Mouse (Mus musculus) CH12.LX (cell line): ENCODE results near the gene Macrod1. TPM values are rescaled to one million over a fixed set of nuclear protein-coding genes. Genes with fewer than 3 reads are reported as not detected.

Experiments used
- DNase-seq: peaks from one replicate; pipeline ENCODE4 v3.0.0-alpha.2; 2013; ENCODE audit errors: extremely low read depth
- H3K27ac ChIP-seq: 2 replicates; pipeline ENCODE4 v1.5.1; 2012; ENCODE audit warnings: low read depth, mild to moderate bottlenecking, control low read depth, moderate library complexity; ENCODE audit not compliant: insufficient read depth
- H3K27me3 ChIP-seq: replicated peaks from 2 replicates; pipeline ENCODE3; 2012; ENCODE audit warnings: inconsistent platforms
- H3K36me3 ChIP-seq, 2 experiments: replicated peaks in 1 of 2; 2 replicates each; pipeline versions ENCODE3 to v1.6.1; 2012; ENCODE audit warnings: inconsistent platforms in 1 of 2, low read length in 1 of 2, mild to moderate bottlenecking in 1 of 2, mixed read lengths in 1 of 2, moderate library complexity in 1 of 2; ENCODE audit not compliant: control insufficient read depth in 1 of 2, insufficient read depth in 1 of 2
- H3K4me1 ChIP-seq, 2 experiments: 2 replicates each; pipeline ENCODE4 v1.6.1; 2012; ENCODE audit warnings: inconsistent platforms in 1 of 2, moderate library complexity in 1 of 2; ENCODE audit not compliant: insufficient read depth in 2 of 2, control insufficient read depth in 1 of 2
- H3K4me2 ChIP-seq: 2 replicates; pipeline ENCODE4 v1.6.1; 2012; ENCODE audit warnings: low read depth, mild to moderate bottlenecking, control low read depth; ENCODE audit not compliant: poor library complexity, insufficient read depth, severe bottlenecking
- H3K4me3 ChIP-seq, 3 experiments: fragments of 150-350 bp in 1 of 3; sonication (generic) in 1 of 3; replicated peaks in 1 of 3; 2 replicates each; pipeline versions ENCODE3 to v1.5.1; 2011 to 2012; ENCODE audit warnings: low read depth in 2 of 3, low read length in 2 of 3, mild to moderate bottlenecking in 2 of 3, moderate library complexity in 2 of 3, control low read depth in 1 of 3, improper control_type of control experiment in 1 of 3, inconsistent platforms in 1 of 3, mixed read lengths in 1 of 3; ENCODE audit not compliant: poor library complexity in 1 of 3
- H3K79me2 ChIP-seq: replicated peaks from 2 replicates; pipeline ENCODE4 v1.6.1; 2012; ENCODE audit warnings: mild to moderate bottlenecking, moderate library complexity; ENCODE audit not compliant: control insufficient read depth, poor library complexity, insufficient read depth, severe bottlenecking; ENCODE audit errors: extremely low read depth
- H3K9ac ChIP-seq: 2 replicates; pipeline ENCODE4 v1.6.1; 2012; ENCODE audit warnings: low read depth, mild to moderate bottlenecking, control low read depth, moderate library complexity; ENCODE audit not compliant: insufficient read depth
- H3K9me3 ChIP-seq: replicated peaks from 2 replicates; pipeline ENCODE3; 2012; ENCODE audit warnings: low read length, inconsistent platforms, mixed read lengths
- BHLHE40 ChIP-seq: IDR thresholded peaks from 2 replicates; pipeline ENCODE4 v1.6.1; 2011; ENCODE audit warnings: mild to moderate bottlenecking, low read depth, low read length, improper control_type of control experiment
- CHD1 ChIP-seq: IDR thresholded peaks from 2 replicates; pipeline ENCODE4 v1.6.1; 2012; ENCODE audit warnings: low read depth, low read length, improper control_type of control experiment, inconsistent platforms
- EP300 ChIP-seq: IDR thresholded peaks from 2 replicates; pipeline ENCODE4 v1.6.1; 2011; ENCODE audit warnings: low read length, improper control_type of control experiment
- ETS1 ChIP-seq: conservative IDR thresholded peaks from 2 replicates; pipeline ENCODE4 v1.6.1; 2012; ENCODE audit warnings: low read depth, mild to moderate bottlenecking, inconsistent platforms, low read length, improper control_type of control experiment, moderate library complexity
- GABPA ChIP-seq: IDR thresholded peaks from 2 replicates; pipeline ENCODE4 v1.6.1; 2012; ENCODE audit warnings: low read depth, low read length, improper control_type of control experiment, inconsistent platforms; ENCODE audit not compliant: insufficient replicate concordance
- IRF4 ChIP-seq: IDR thresholded peaks from 2 replicates; pipeline ENCODE4 v1.6.1; 2014; ENCODE audit warnings: low read depth, mild to moderate bottlenecking, inconsistent platforms, low read length, improper control_type of control experiment
- JUN ChIP-seq: IDR thresholded peaks from 2 replicates; pipeline ENCODE4 v1.6.1; 2011; ENCODE audit warnings: low read depth, mild to moderate bottlenecking, low read length, improper control_type of control experiment, moderate library complexity; ENCODE audit not compliant: insufficient read depth
- JUND ChIP-seq: conservative IDR thresholded peaks from 2 replicates; pipeline ENCODE4 v1.6.1; 2011; ENCODE audit warnings: low read depth, low read length, improper control_type of control experiment
- MAFK ChIP-seq: IDR thresholded peaks from 2 replicates; pipeline ENCODE4 v1.6.1; 2011; ENCODE audit warnings: low read length, improper control_type of control experiment; ENCODE audit not compliant: insufficient replicate concordance
- MAX ChIP-seq: IDR thresholded peaks from 2 replicates; pipeline ENCODE4 v1.6.1; 2011; ENCODE audit warnings: low read length, improper control_type of control experiment
- MAZ ChIP-seq: IDR thresholded peaks from 2 replicates; pipeline ENCODE4 v1.6.1; 2012; ENCODE audit warnings: low read depth, mild to moderate bottlenecking, inconsistent platforms, low read length, improper control_type of control experiment, moderate library complexity
- MEF2A ChIP-seq: IDR thresholded peaks from 2 replicates; pipeline ENCODE4 v1.6.1; 2014; ENCODE audit warnings: low read depth, mild to moderate bottlenecking, inconsistent platforms, low read length, improper control_type of control experiment, borderline replicate concordance
- MXI1 ChIP-seq: IDR thresholded peaks from 2 replicates; pipeline ENCODE4 v1.6.1; 2011; ENCODE audit warnings: mild to moderate bottlenecking, low read depth, low read length, improper control_type of control experiment
- MYC ChIP-seq: IDR thresholded peaks from 2 replicates; pipeline ENCODE4 v1.6.1; 2011; ENCODE audit warnings: low read depth, mild to moderate bottlenecking, improper control_type of control experiment, low read length
- NELFE ChIP-seq: IDR thresholded peaks from 2 replicates; pipeline ENCODE4 v1.6.1; 2011; ENCODE audit warnings: low read depth, low read length, improper control_type of control experiment
- NRF1 ChIP-seq: IDR thresholded peaks from 2 replicates; pipeline ENCODE4 v1.6.1; 2014; ENCODE audit warnings: low read depth, mild to moderate bottlenecking, inconsistent platforms, low read length, improper control_type of control experiment, moderate library complexity
- POLR2A ChIP-seq: IDR thresholded peaks from 2 replicates; pipeline ENCODE4 v1.6.1; 2011; ENCODE audit warnings: low read depth, mild to moderate bottlenecking, improper control_type of control experiment, low read length
- POLR2AphosphoS2 ChIP-seq: IDR thresholded peaks from 2 replicates; pipeline ENCODE4 v1.6.1; 2011; ENCODE audit warnings: low read depth, low read length, improper control_type of control experiment
- RAD21 ChIP-seq: IDR thresholded peaks from 2 replicates; pipeline ENCODE4 v1.6.1; 2011; ENCODE audit warnings: low read depth, mild to moderate bottlenecking, low read length, improper control_type of control experiment, moderate library complexity
- SMC3 ChIP-seq: IDR thresholded peaks from 2 replicates; pipeline ENCODE4 v1.6.1; 2011; ENCODE audit warnings: low read depth, low read length, improper control_type of control experiment
- TBP ChIP-seq: conservative IDR thresholded peaks from 2 replicates; pipeline ENCODE4 v1.6.1; 2011; ENCODE audit warnings: low read depth, low read length, improper control_type of control experiment
- USF1 ChIP-seq: IDR thresholded peaks from 2 replicates; pipeline ENCODE4 v1.6.1; 2014; ENCODE audit warnings: low read depth, mild to moderate bottlenecking, inconsistent platforms, low read length, improper control_type of control experiment
- ZMIZ1 ChIP-seq: IDR thresholded peaks from 2 replicates; pipeline ENCODE4 v1.6.1; 2012; ENCODE audit warnings: low read depth, mild to moderate bottlenecking, inconsistent platforms, low read length, improper control_type of control experiment
- dilution Hi-C: fragments of 300-500 bp; cut with MboI; formaldehyde crosslinking; loops from 2 replicates; pipeline ENCODE4 v1.14.3; 2020; ENCODE audit warnings: low sequenced_read_pairs; ENCODE audit not compliant: extremely low pct_unique_long_range_greater_than_20kb, extremely low pct_ligation_motif_present
- in situ Hi-C: fragments of 300-500 bp; cut with MboI; formaldehyde crosslinking; loops from 3 replicates; pipeline ENCODE4 v1.14.3; 2019; ENCODE audit warnings: low sequenced_read_pairs, low pct_ligation_motif_present, low pct_unique_long_range_greater_than_20kb, mixed read lengths
- polyA plus RNA-seq: library from polyadenylated mRNA; unstranded; fragments of >175 nt; gene quantifications from 2 replicates; pipeline ENCODE4 v1.2.1, GENCODE M21; 2012; ENCODE audit warnings: low read depth; ENCODE audit not compliant: insufficient read length
- total RNA-seq, 2 experiments: library from RNA; depleted of rRNA; stranded (reverse); fragments of 300-350 nt in 1 of 2; fragments of >200 nt in 1 of 2; gene quantifications; 2 replicates each; pipeline ENCODE4 v1.2.3; 2012 to 2014

Gene Macrod1
- total and polyA plus RNA-seq, 3 experiments = 1.0 TPM; not detected in 2

GRCm38 (mm10) chr19:7012426-7012825 is 44.2 kb upstream of the Macrod1 start:
- Histone ChIP-seq H3K27me3 (no peaks in the 10 kb centered on the region), H3K36me3 (peaks cover 27 to 66% of the 10 kb centered on the region in 2 experiments), H3K4me2 (no peak overlapping the region), H3K79me2 (no peaks in the 10 kb centered on the region), H3K27ac (no peak overlapping the region), H3K9ac (no peak overlapping the region), H3K9me3 (no peaks in the 10 kb centered on the region), H3K4me3 (no peak overlapping the region), H3K4me1 (peaks cover 4 to 10% of the 10 kb centered on the region in 2 experiments; a peak in 3 of 4 replicates)
- no peak for TF ChIP-seq JUND
- no peak for TF ChIP-seq JUN
- TF ChIP-seq ETS1 = no peak
- TF ChIP-seq MAZ = no peak
- no peak for TF ChIP-seq EP300
- no peak for TF ChIP-seq POLR2A
- TF ChIP-seq ZMIZ1 = no peak
- TF ChIP-seq MAX = no peak
- TF ChIP-seq GABPA = no peak
- in situ Hi-C loops = no loop called here
- DNase-seq = no peak
- dilution Hi-C loops = no loop called here

- no peaks in the 10 kb centered on the region for H3K9me3 ChIP-seq
- no peak overlapping the region for H3K27ac ChIP-seq
- peaks cover 5 to 13% of the 10 kb centered on the region in 2 experiments; a peak in 3 of 4 replicates for H3K4me1 ChIP-seq
- peaks cover 27 to 57% of the 10 kb centered on the region in 2 experiments for H3K36me3 ChIP-seq
- H3K4me2 ChIP-seq = no peak overlapping the region
- no peak overlapping the region for H3K4me3 ChIP-seq
- dilution Hi-C loops = no loop called here
- no peak for DNase-seq
- no peak overlapping the region for H3K9ac ChIP-seq
- in situ Hi-C loops = no loop called here
- H3K79me2 ChIP-seq = peaks cover 1% of the 10 kb centered on the region; the same call in 1 of the 2 replicates
- TF ChIP-seq TBP = no peak
- no peak for TF ChIP-seq SMC3
- no peak for TF ChIP-seq BHLHE40
- TF ChIP-seq RAD21 = no peak
- TF ChIP-seq MEF2A = no peak
- TF ChIP-seq MAFK = no peak
- TF ChIP-seq IRF4 = no peak
- no peak for TF ChIP-seq MYC
- no peak for TF ChIP-seq POLR2AphosphoS2
- no peak for TF ChIP-seq NELFE
- no peak for TF ChIP-seq USF1
- TF ChIP-seq MXI1 = no peak
- TF ChIP-seq NRF1 = no peak
- TF ChIP-seq CHD1 = no peak
- H3K27me3 ChIP-seq = no peaks in the 10 kb centered on the region
Measured at GRCm38 (mm10) chr19:7013984-7014383, 42.6 kb upstream of the Macrod1 start.
